ENCODE assay signal across 9 mouse cellular contexts in genomic region chr10:69926158-69926882, GRCm38 (mm10).
A peak's percentile ranks its signal among the peaks of the same experiment; 100 is the strongest.
DNase-seq lines count a peak whose midpoint lies in the region; ATAC-seq and TF ChIP-seq lines count a peak whose summit lies in the region.
"Had no signal": no experiment of that assay in that cellular context is flagged by ENCODE, and none has a peak within 500 bp of the region (broad histone marks: within the 10 kb centered on the region; RNA-seq: fewer than 3 reads in every experiment).

No protein-coding gene starts in this region.

- peak; percentile 24 for DNase-seq in kidney, postnatal 10 days
- no peak for DNase-seq in kidney, postnatal 36 days
- peak; percentile 34 for DNase-seq in forebrain, embryonic 10.5 days (ENCODE audit: extremely low spot score, low spot score)
- peak; percentile 65 for DNase-seq in limb, embryonic 14.5 days (ENCODE audit: low spot score)
- DNase-seq in left cerebral cortex, adult 11 months (ENCODE audit: low spot score), result no peak
- DNase-seq in cerebellum, postnatal 14 days, result no peak
- no peak for DNase-seq in adrenal gland, postnatal 36 days
- DNase-seq: spleen, adult 18-20 months had no signal

- peaks cover 12% of the 10 kb centered on the region for H3K36me3 ChIP-seq in forebrain, embryonic 10.5 days (replicated peaks)
- H3K36me3 ChIP-seq in limb, embryonic 14.5 days (ENCODE audit: control insufficient read depth, insufficient read depth, low read length), result no peaks in the 10 kb centered on the region
- H3K36me3 ChIP-seq in neural tube, embryonic 13.5 days, result peaks cover 13% of the 10 kb centered on the region; the same call in 1 of the 2 replicates

- H3K4me3 ChIP-seq in forebrain, embryonic 10.5 days, result peak overlapping the region; percentile 54
- peak overlapping the region; percentile 22 for H3K4me3 ChIP-seq in limb, embryonic 14.5 days (replicated peaks; ENCODE audit: low read length)
- peak overlapping the region; percentile 23 for H3K4me3 ChIP-seq in neural tube, embryonic 13.5 days

- H3K4me2 ChIP-seq in limb, embryonic 14.5 days (replicated peaks; ENCODE audit: low read depth, low read length, severe bottlenecking), result peak overlapping the region; percentile 44
- H3K4me2 ChIP-seq in neural tube, embryonic 13.5 days, result peak overlapping the region; percentile 50

- H3K27me3 ChIP-seq in forebrain, embryonic 10.5 days (ENCODE audit: poor library complexity, severe bottlenecking), result peaks cover 19% of the 10 kb centered on the region
- H3K27me3 ChIP-seq in limb, embryonic 14.5 days (ENCODE audit: control insufficient read depth, insufficient read depth, low read length), result no peaks in the 10 kb centered on the region
- H3K27me3 ChIP-seq in neural tube, embryonic 13.5 days, result no peaks in the 10 kb centered on the region

- H3K27ac ChIP-seq in forebrain, embryonic 10.5 days, result peak overlapping the region; percentile 81
- H3K27ac ChIP-seq in limb, embryonic 14.5 days (replicated peaks; ENCODE audit: low read depth, low read length), result peak overlapping the region; percentile 3; the same call in 1 of the 2 replicates
- H3K27ac ChIP-seq in neural tube, embryonic 13.5 days (replicated peaks), result 0 out of 2 replicates have a peak overlapping the region, but pooled peaks have one; percentile 38

- WGBS in forebrain, embryonic 10.5 days, result under 1% methylated on average over 11 of the region's 11 CpGs
- under 1% methylated on average over 11 of the region's 11 CpGs for WGBS in limb, embryonic 14.5 days
- 2% methylated on average over 11 of the region's 11 CpGs for WGBS in neural tube, embryonic 13.5 days

- no peaks in the 10 kb centered on the region for H3K9me3 ChIP-seq in forebrain, embryonic 10.5 days
- no peaks in the 10 kb centered on the region for H3K9me3 ChIP-seq in limb, embryonic 14.5 days (ENCODE audit: control insufficient read depth, low read length)
- no peaks in the 10 kb centered on the region for H3K9me3 ChIP-seq in neural tube, embryonic 13.5 days

- H3K9ac ChIP-seq in limb, embryonic 14.5 days (ENCODE audit: low read depth, low read length, severe bottlenecking), result peak overlapping the region; percentile 22
- H3K9ac ChIP-seq in neural tube, embryonic 13.5 days, result no peak overlapping the region

- no peak for TF ChIP-seq POLR2A in limb, embryonic 14.5 days (IDR thresholded peaks at IDR 0.05; ENCODE audit: borderline replicate concordance, extremely low read depth, insufficient read depth, insufficient read length)

- peak; percentile 18; the same call in 1 of the 2 replicates for ATAC-seq in limb, embryonic 14.5 days (ENCODE audit: low FRiP score, low read depth)
- no peak for ATAC-seq in neural tube, embryonic 13.5 days (ENCODE audit: low read depth)

- peaks cover 51% of the 10 kb centered on the region for H3K4me1 ChIP-seq in forebrain, embryonic 10.5 days
- peaks cover 36% of the 10 kb centered on the region for H3K4me1 ChIP-seq in limb, embryonic 14.5 days (ENCODE audit: control insufficient read depth, insufficient read depth, low read length)
- peaks cover 52% of the 10 kb centered on the region for H3K4me1 ChIP-seq in neural tube, embryonic 13.5 days (replicated peaks)

Comparison
In these comparisons a context has a peak if more than half of its experiments do, and no peak if none do; other contexts are left out.
1. DNase-seq: peak in kidney, postnatal 10 days (single experiment), forebrain, embryonic 10.5 days (single experiment) and limb, embryonic 14.5 days (single experiment); none in kidney, postnatal 36 days (0 of 2), left cerebral cortex, adult 11 months (single experiment), cerebellum, postnatal 14 days (0 of 2) and adrenal gland, postnatal 36 days (0 of 2).
2. H3K27ac ChIP-seq: peak in every context shown above with its lines; median percentile 81 in forebrain, embryonic 10.5 days; 38 in neural tube, embryonic 13.5 days; 3 in limb, embryonic 14.5 days.
3. Peak in every context shown above with its lines, with median percentiles within 50 percentile points of each other: H3K4me3 ChIP-seq.